Mouse (Mus musculus): ENCODE measurements around the gene Cd200r1.
A peak's percentile ranks its signal among the peaks of the same experiment; 100 is the strongest.

The Cd200r1 gene

GRCm38 (mm10) chr16:44765555-44766319 is at the start of gene Cd200r1:
Cd200r1 (plus strand) TSS chr16:44765736.
- DNase-seq, result no peak

GRCm38 (mm10) chr16:44716305-44717140 is 49.0 kb upstream of the Cd200r1 start:
- DNase-seq, result no peak

GRCm38 (mm10) chr16:44717141-44717634 is 48.3 kb upstream of the Cd200r1 start:
- DNase-seq, result no peak

GRCm38 (mm10) chr16:44717838-44718237 is 47.7 kb upstream of the Cd200r1 start:
- no peak for DNase-seq

- no peak for DNase-seq
These were observed 46.2 kb upstream of the Cd200r1 start for GRCm38 (mm10) chr16:44719349-44719748.

- no peak for DNase-seq
These were observed 45.0 kb upstream of the Cd200r1 start for GRCm38 (mm10) chr16:44720518-44720917.

- DNase-seq, result no peak
These were observed 42.9 kb upstream of the Cd200r1 start for GRCm38 (mm10) chr16:44722666-44723065.

GRCm38 (mm10) chr16:44724083-44724787 is 41.3 kb upstream of the Cd200r1 start, which contains the start of gene Nepro:
Nepro (plus strand) TSS chr16:44724301.
- peak; percentile 98 for DNase-seq

- DNase-seq, result no peak
These were observed 40.7 kb upstream of the Cd200r1 start for GRCm38 (mm10) chr16:44724847-44725246.

- DNase-seq, result peak; percentile 70
These were observed 40.0 kb upstream of the Cd200r1 start for GRCm38 (mm10) chr16:44725286-44726223.

- no peak for DNase-seq
These were observed 38.0 kb upstream of the Cd200r1 start for GRCm38 (mm10) chr16:44727525-44727924.

GRCm38 (mm10) chr16:44734059-44734458 is 31.5 kb upstream of the Cd200r1 start:
- no peak for DNase-seq

- no peak for DNase-seq
These were observed 29.9 kb upstream of the Cd200r1 start for GRCm38 (mm10) chr16:44735676-44736075.

GRCm38 (mm10) chr16:44736118-44736517 is 29.4 kb upstream of the Cd200r1 start:
- no peak for DNase-seq

GRCm38 (mm10) chr16:44742753-44743152 is 22.8 kb upstream of the Cd200r1 start:
- no peak for DNase-seq

GRCm38 (mm10) chr16:44745471-44745865 is 20.1 kb upstream of the Cd200r1 start:
- no peak for DNase-seq

- peak; percentile 85 for DNase-seq
These were observed 19.5 kb upstream of the Cd200r1 start, which contains the start of gene Gtpbp8 for GRCm38 (mm10) chr16:44745866-44746562. Gtpbp8 (minus strand) TSS chr16:44746363.

GRCm38 (mm10) chr16:44748007-44748406 is 17.5 kb upstream of the Cd200r1 start:
- DNase-seq, result no peak

- no peak for DNase-seq
These were observed 7.8 kb upstream of the Cd200r1 start for GRCm38 (mm10) chr16:44757700-44758099.

GRCm38 (mm10) chr16:44761811-44762210 is 3.7 kb upstream of the Cd200r1 start:
- no peak for DNase-seq

GRCm38 (mm10) chr16:44766320-44766892 is 870 bp downstream of the Cd200r1 start:
- peak; percentile 27 for DNase-seq
